Mouse (Mus musculus): ENCODE measurements around the gene Sumo3.

Gene Sumo3

DNA sequence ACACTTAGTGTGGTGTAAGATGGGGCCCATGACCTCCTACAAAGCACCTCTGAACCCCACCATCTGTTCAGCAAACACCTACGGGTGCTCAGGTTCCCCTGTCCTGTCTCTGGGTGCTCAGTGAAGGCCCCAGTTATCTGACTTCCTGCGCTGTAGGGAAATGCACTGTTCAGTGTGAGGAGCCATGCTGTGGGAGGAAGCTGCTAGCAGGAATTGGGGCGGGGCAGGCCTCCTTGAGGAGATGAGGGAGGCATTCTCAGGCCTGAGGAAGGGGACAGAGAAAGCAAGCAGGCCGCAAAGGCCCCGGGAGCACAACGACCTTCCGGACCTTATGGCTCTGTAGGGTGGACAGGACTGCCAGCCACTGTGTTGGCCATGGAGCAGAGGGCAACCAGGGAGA, 16.8 kb upstream of the Sumo3 start:
- DNase-seq (ENCODE audit: low spot score in 2 of 2), result no peak

- DNase-seq (ENCODE audit: low spot score in 2 of 2), result no peak
These were observed 16.1 kb upstream of the Sumo3 start for GRCm38 (mm10) chr10:77589749-77590148.

DNA sequence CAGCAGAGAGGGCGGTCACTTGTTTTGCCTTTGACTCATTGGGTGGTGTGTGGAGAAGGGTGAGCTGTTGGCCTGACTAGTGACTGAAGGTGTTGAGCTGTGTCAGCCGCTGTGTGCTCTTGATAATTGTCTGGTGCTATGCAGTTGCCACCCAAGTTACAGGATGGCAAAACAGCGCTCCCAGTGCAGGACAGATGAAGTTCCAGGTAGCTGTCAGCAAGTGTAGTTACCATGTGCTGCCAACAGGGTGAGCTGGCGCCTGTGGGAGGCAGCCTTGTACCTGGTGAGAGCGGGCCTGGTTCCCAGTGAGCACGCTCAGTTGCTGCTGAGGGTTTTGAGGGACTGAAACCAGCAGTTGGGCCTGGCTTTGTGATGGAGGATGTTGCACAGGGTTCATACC, 15.1 kb upstream of the Sumo3 start:
- peak; percentile 58 to 85 for DNase-seq (ENCODE audit: low spot score in 2 of 2)

GRCm38 (mm10) chr10:77591546-77591945, 14.4 kb upstream of the Sumo3 start:
- DNase-seq (ENCODE audit: low spot score in 2 of 2), result no peak

DNA sequence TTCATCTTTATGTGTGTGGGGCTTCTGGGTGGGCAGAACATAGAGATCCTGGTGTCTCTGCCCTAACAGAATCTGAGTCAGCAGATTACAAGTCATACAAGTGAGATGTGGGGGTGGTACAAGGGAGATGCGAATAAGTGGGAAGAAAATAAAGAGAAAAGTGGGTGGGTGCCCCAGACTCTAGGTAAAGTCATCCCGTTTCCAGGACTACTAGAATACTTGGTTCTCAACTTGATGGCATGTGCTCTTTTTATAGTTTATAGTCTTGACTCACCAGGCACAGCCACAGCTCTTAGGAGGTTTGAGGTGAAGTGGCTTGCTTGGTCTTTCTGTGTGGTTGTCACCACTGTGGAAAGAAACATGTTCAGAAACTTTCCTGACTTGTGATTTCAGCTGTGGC, 9.8 kb upstream of the Sumo3 start:
- DNase-seq (ENCODE audit: low spot score in 2 of 2), result no peak

DNA sequence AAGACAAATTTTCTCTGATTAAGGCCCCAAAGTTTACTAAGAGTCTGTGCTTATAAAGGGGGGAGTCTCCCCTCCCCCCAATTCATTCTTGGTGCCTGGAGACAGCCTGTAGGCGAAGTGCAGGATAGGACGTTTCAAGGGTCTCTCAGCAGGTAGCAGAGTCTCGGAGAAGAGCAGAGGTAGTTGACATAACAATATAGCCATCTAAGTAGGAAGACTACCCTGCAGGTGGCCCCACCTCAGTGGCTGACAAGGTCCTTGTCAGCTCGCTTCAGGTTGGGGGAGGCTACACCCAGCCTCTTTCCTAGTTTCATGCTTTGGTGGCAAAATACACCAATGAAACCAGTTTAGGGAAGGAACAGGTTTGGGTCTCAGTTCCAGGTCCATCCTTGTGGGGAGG, 2.9 kb upstream of the Sumo3 start:
- no peak for DNase-seq (ENCODE audit: low spot score in 2 of 2)

GRCm38 (mm10) chr10:77604111-77604510, 1.8 kb upstream of the Sumo3 start:
- DNase-seq (ENCODE audit: low spot score in 2 of 2), result peak in 1 of 2 experiments; percentile 55

DNA sequence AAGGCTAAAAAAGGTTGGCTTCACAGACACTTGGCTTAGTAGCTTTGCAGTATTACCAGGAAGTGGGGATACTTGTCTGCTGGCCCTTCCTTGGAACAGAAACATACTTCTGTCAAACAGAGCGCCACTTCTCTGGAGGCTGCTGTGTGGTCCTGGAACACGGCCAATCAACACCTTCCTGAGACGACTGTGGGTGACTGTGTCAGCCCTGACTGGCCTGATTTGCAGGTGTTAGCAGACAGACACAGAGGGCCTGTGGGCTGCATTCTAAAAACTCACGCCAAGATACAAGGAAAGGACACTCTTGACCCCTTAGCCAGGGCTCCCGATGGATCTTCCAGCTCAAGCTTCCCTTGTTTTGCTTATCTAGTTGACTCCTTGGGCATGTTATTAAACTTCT, 939 bp upstream of the Sumo3 start:
- DNase-seq (ENCODE audit: low spot score in 2 of 2), result no peak

- DNase-seq (ENCODE audit: low spot score in 2 of 2), result peak in 1 of 2 experiments; percentile 46
These were observed 529 bp upstream of the Sumo3 start for GRCm38 (mm10) chr10:77605368-77605767.

GRCm38 (mm10) chr10:77606855-77607254, 958 bp downstream of the Sumo3 start:
- no peak for DNase-seq (ENCODE audit: low spot score in 2 of 2)

GRCm38 (mm10) chr10:77607441-77607840, 1.5 kb downstream of the Sumo3 start:
- DNase-seq (ENCODE audit: low spot score in 2 of 2), result no peak

DNA sequence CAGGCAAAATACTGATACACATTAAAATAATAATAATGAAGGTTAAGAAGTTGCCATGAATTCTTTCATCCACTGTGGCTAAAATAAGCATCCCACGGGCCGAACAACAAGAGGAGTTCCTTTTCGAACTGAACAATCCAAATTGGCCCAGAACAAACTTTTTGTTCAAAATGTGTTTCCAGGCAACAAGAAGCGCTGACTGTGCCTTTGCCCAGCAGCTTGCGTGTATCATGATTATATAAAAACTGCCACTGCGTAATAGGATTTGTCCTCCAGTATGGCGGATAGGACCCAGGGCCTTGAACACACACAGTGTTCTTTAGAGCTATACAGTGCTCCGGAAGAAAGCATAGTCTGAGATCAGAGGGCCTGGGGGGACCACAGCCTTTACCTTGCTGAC, 2.7 kb downstream of the Sumo3 start:
- DNase-seq (ENCODE audit: low spot score in 2 of 2), result no peak

GRCm38 (mm10) chr10:77610221-77610961, 4.5 kb downstream of the Sumo3 start:
- no peak for DNase-seq (ENCODE audit: low spot score in 2 of 2)

GRCm38 (mm10) chr10:77613409-77613808, 7.5 kb downstream of the Sumo3 start:
- no peak for DNase-seq (ENCODE audit: low spot score in 2 of 2)

DNA sequence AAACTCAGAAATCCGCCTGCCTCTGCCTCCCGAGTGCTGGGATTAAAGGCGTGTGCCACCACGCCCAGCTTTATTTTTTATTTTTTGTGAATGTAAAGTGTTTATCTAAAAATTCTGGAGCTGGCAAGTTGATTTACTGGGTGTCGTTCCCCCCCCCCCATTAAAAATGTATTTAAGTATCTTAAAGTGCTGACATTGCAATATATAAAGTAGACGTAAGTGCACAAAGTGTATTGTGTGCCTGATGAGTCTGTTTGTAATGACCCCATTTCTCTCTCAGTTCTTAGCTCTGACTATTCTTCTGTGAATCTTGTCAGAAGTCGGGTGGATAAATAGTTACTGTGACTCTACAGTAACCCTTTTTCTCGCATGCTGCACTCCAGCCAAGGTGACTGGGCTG, 9.8 kb downstream of the Sumo3 start:
- no peak for DNase-seq (ENCODE audit: low spot score in 2 of 2)

- DNase-seq (ENCODE audit: low spot score in 2 of 2), result no peak
These were observed 10.3 kb downstream of the Sumo3 start for GRCm38 (mm10) chr10:77616166-77616565.

DNA sequence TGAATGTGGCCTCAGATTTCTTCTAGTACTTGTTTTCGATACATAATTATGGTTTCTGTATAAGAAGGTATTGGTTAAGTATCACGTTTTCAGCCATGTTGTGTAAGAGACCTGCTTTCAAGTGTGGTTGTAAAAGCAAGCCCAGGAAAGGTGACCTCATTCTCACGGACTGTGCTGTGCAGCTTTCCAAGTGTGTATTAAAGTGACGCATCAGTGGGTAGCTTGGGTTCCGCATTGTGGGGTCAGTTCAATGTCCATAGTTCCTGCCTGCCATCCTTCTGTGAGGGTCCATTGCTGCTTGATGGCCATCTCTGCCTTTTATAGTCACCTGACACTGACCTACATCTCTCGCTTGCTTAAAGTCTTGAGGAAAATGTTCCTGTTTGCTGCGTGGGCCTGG, 11.0 kb downstream of the Sumo3 start:
- no peak for DNase-seq (ENCODE audit: low spot score in 2 of 2)

DNA sequence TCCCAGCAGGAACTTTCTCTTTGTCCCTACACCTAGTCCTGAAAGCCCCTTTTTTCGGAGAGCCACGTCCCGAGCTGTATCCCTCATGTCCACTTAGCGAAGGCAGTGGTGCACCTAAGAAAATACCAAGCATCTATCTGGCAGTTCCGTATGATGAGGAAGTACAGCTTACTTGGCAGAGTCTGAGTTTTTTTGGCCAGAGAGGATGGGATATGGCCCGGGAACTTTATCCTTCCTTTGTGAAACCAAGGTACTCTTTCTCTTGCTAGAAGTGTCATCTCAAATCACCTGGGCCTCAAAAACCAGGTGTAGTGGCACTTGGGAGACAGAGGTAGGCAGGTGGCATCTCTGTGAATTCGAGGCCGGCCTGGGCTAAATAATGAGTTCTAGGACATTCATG, 15.6 kb downstream of the Sumo3 start:
- DNase-seq (ENCODE audit: low spot score in 2 of 2), result no peak

DNA sequence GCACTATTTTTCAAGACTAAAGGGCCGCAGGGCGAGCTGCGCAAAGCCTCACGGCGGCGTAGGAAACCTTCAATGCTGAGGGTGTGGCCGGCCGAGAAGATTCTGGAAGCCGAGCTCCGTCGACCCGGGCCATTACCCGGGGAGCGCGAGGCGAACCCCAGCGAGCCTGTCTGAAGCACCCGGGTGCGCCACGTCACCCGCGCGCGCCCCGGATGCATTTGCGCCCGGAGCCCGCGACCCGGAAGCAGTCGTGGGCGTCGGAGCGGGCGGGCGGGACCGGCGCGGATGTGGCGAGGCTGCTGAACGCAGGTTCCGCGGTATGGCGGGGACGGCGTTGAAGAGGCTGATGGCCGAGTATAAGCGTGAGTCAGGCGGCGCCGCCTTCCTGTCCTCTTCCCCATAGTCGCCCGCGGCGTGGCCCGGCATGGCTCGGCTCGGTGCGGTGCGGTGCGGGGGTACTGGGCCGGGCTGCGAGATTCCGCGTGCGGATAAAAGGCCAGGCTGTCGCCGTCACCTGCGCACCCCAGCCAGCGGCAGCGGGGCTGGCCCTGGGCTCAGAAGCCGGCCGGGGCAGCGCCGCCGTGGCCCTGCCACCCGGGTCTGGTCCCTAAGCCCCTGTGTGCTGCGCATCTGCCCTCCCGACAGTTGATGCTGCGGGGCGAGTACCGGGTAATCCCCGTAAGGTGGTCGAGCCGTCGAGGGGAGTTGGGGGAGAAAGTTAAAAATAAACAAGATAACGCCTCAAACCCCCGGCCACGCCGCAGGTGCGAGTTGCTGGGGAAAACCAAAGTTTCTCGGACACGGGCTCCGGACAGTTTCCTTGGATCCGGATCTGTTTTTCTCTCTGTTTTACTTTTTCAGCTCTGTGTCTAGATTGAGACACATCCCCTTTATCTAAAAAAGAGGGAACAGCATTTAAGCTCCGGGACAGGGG, 16.4 kb downstream of the Sumo3 start, which contains the start of gene Ube2g2:
Gene Ube2g2, plus strand, starts transcription at position 221 of the 934 bp plus-strand sequence.
- DNase-seq (ENCODE audit: low spot score in 2 of 2), result peak; percentile 90 to 95

DNA sequence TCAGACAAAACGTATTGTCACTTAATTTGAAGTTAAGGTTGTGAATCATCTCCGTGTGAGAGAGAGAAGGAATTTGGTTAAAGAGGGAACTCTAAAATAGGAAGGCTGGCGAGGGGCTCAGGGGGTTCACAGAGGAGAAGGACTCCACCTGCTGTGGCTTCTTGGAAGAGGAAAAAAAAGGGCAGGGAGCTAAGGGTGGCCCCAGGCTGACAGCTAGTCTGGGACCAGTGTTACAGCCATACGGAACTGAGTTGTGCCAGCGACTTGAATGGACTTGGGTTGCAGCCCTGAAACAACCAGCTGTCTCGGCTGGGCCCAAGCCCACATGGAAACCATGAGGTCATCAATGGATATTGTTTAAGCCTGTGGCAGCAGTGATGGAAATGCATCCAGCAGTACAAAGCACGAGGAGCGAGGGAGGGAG, 17.2 kb downstream of the Sumo3 start:
- DNase-seq (ENCODE audit: low spot score in 2 of 2), result peak; percentile 27 to 28

- no peak for DNase-seq (ENCODE audit: low spot score in 2 of 2)
These were observed 17.9 kb downstream of the Sumo3 start for GRCm38 (mm10) chr10:77623639-77624400.

DNA sequence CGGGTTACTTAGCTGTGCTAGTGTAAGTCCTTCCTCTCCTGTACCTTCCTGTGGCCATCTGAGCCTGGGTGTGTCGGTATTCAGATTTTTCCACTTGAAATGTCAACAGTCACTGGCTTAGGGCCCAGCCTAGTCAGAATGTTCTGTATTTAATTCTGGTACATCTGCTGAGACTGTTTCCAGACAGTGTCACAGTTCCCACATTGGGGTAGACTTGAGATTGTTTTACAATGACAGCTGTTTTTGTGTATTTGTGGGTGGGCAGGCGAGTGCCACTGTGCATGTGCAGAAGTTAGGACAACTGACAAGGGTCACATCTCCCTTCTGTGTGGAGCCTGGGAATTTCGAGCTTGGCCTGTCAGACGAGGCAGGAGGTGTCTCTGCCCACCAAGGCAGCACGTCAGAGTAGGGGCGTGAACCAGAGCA, 18.7 kb downstream of the Sumo3 start:
- DNase-seq (ENCODE audit: low spot score in 2 of 2), result no peak
